Comparison of ENCODE assay signal across 18 mouse cellular contexts in the genomic region with DNA sequence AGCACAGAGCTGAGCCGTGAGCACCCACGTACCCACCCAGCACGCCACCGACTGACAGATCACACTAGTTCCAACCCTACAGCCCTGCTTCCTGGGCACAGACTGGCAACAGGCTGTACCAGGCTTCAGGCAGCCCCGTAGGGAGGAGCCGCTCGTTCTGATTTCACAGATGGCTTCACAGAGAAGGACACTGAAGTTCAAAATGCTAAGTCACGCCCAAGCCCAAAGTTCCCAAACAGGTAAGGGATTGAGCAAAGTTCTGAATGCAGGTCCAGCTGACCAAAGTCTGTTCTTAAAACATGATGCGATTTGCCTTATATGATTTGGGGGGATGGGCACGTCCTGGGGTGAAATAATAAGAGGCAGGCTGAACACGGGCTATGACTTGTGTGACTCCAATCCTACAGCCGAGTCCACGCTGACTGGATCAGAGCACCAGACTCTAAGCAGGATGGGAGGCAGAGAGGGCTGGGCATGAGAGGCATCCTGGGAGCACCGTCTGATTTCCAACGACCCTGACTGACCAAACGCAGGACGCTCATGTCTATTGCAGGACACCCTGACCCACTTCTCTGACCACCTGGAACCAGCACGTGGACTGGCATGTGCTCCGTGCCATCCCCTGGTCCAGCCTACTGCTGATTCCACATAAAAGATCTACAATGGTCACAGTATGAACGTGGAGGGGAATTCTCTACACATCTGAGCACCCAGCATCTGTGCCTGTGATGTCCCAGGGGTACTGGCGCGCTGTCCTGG. TPM values are rescaled to one million over a fixed set of nuclear protein-coding genes. Genes with fewer than 3 reads are reported as not detected.
A peak's percentile ranks its signal among the peaks of the same experiment; 100 is the strongest.
DNase-seq lines count a peak whose midpoint lies in the region; ATAC-seq and TF ChIP-seq lines count a peak whose summit lies in the region.
"Had no signal": no experiment of that assay in that cellular context is flagged by ENCODE, and none has a peak within 500 bp of the region (broad histone marks: within the 10 kb centered on the region; RNA-seq: fewer than 3 reads in every experiment).

No protein-coding gene starts in this region.

- peaks cover 12% of the 10 kb centered on the region for H3K36me3 ChIP-seq in thymus, adult 2 months (ENCODE audit: control insufficient read depth, insufficient read depth, low read length)
- peaks cover 62% of the 10 kb centered on the region for H3K36me3 ChIP-seq in hindbrain, embryonic 14.5 days (replicated peaks; ENCODE audit: control insufficient read depth, insufficient read depth)

- H3K9me3 ChIP-seq in hindbrain, embryonic 14.5 days (ENCODE audit: control insufficient read depth, low read length), result no peaks in the 10 kb centered on the region
- H3K9me3 ChIP-seq: forebrain, embryonic 15.5 days; heart, embryonic 10.5 days; limb, embryonic 13.5 days; liver, embryonic 15.5 days; midbrain, embryonic 12.5 days; neural tube, embryonic 13.5 days had no signal

- ATAC-seq in hindbrain, embryonic 14.5 days (ENCODE audit: low FRiP score), result no peak
- ATAC-seq: forebrain, embryonic 15.5 days had no signal

- no peak overlapping the region for H3K4me3 ChIP-seq in thymus, adult 2 months (ENCODE audit: control insufficient read depth, insufficient read depth, low read length)
- H3K4me3 ChIP-seq in hindbrain, embryonic 14.5 days (replicated peaks; ENCODE audit: low read length), result no peak overlapping the region
- H3K4me3 ChIP-seq: forebrain, embryonic 15.5 days; heart, embryonic 10.5 days; limb, embryonic 13.5 days; liver, embryonic 15.5 days; midbrain, embryonic 12.5 days; neural tube, embryonic 13.5 days had no signal

- DNase-seq in cerebellum, adult 9-10 months, result peak; percentile 58
- DNase-seq in cerebellum, adult 8-10 months, result no peak
- DNase-seq in thymus, adult 2 months, result no peak
- DNase-seq in thymus, postnatal 25 days, result no peak
- peak; percentile 91 for DNase-seq in kidney, adult 9 months
- DNase-seq in kidney, postnatal 36 days, result peak; percentile 80 to 86
- DNase-seq in spleen, adult 18-20 months, result no peak
- no peak for DNase-seq in hindbrain, embryonic 14.5 days (ENCODE audit: low spot score)
- DNase-seq: adrenal gland, postnatal 36 days; right cerebral cortex, postnatal 25 days; thymus, postnatal 14 days had no signal

- no peak overlapping the region for H3K9ac ChIP-seq in hindbrain, embryonic 14.5 days
- H3K9ac ChIP-seq: forebrain, embryonic 15.5 days; limb, embryonic 13.5 days; liver, embryonic 15.5 days; midbrain, embryonic 12.5 days; neural tube, embryonic 13.5 days had no signal

- no peak overlapping the region for H3K4me2 ChIP-seq in hindbrain, embryonic 14.5 days (replicated peaks)
- H3K4me2 ChIP-seq: forebrain, embryonic 15.5 days; limb, embryonic 13.5 days; liver, embryonic 15.5 days; midbrain, embryonic 12.5 days; neural tube, embryonic 13.5 days had no signal

- WGBS in thymus, adult 2 months, result 95% methylated on average over 22 of the region's 22 CpGs
- 95% methylated on average over 22 of the region's 22 CpGs for WGBS in hindbrain, embryonic 14.5 days

- 0 out of 2 replicates have a peak overlapping the region, but pooled peaks have one; percentile 5 for H3K27ac ChIP-seq in thymus, adult 2 months (ENCODE audit: control insufficient read depth, insufficient read depth, low read length)
- no peak overlapping the region for H3K27ac ChIP-seq in hindbrain, embryonic 14.5 days
- H3K27ac ChIP-seq: forebrain, embryonic 15.5 days; heart, embryonic 10.5 days; limb, embryonic 13.5 days; liver, embryonic 15.5 days; macrophage; midbrain, embryonic 12.5 days; neural tube, embryonic 13.5 days had no signal

- H3K4me1 ChIP-seq in thymus, adult 2 months (replicated peaks; ENCODE audit: control insufficient read depth, insufficient read depth, low read length), result peaks cover 20% of the 10 kb centered on the region
- peaks cover 6% of the 10 kb centered on the region for H3K4me1 ChIP-seq in hindbrain, embryonic 14.5 days (replicated peaks; ENCODE audit: control insufficient read depth, insufficient read depth, low read length)

- TF ChIP-seq POLR2A in thymus, adult 2 months (IDR thresholded peaks at IDR 0.05; ENCODE audit: control insufficient read depth, extremely low read depth, insufficient read depth, low read length, poor library complexity), result no peak

- TF ChIP-seq CTCF in thymus, adult 2 months (IDR thresholded peaks at IDR 0.05; ENCODE audit: borderline replicate concordance, control insufficient read depth, extremely low read depth, insufficient read depth, low read length, poor library complexity), result no peak

- H3K27me3 ChIP-seq in thymus, adult 2 months (ENCODE audit: control insufficient read depth, insufficient read depth, low read length), result no peaks in the 10 kb centered on the region
- no peaks in the 10 kb centered on the region for H3K27me3 ChIP-seq in hindbrain, embryonic 14.5 days (ENCODE audit: control insufficient read depth, insufficient read depth, low read length)
- H3K27me3 ChIP-seq: forebrain, embryonic 15.5 days; limb, embryonic 13.5 days; liver, embryonic 15.5 days; midbrain, embryonic 12.5 days; neural tube, embryonic 13.5 days had no signal

RNA-seq across cellular contexts. Expression of a gene that starts 7.2 kb away (rescaled TPM):
- 67.3 and 68.6 TPM in 2 replicates for polyA plus RNA-seq in thymus, adult 2 months (2012; rRNA removed)
- 31.2 and 39.0 TPM in 2 replicates for polyA plus RNA-seq in hindbrain, embryonic 14.5 days (2014; fragmentation: Nextera tagmentation; extraction: Ambion mirVana)

RNA-seq across cellular contexts. Expression of a gene that starts 8.5 kb away (rescaled TPM):
- polyA plus RNA-seq in thymus, adult 2 months (2012; rRNA removed), result 99.6 and 101 TPM in 2 replicates
- polyA plus RNA-seq in hindbrain, embryonic 14.5 days (2014; fragmentation: Nextera tagmentation; extraction: Ambion mirVana), result 11.1 and 12.5 TPM in 2 replicates

RNA-seq across cellular contexts. Expression of a gene that starts 29.5 kb away (rescaled TPM):
- polyA plus RNA-seq in thymus, adult 2 months (2012; rRNA removed), result 0.26 TPM in 1 of 2 replicates, not detected in the other
- polyA plus RNA-seq in hindbrain, embryonic 14.5 days (2014; fragmentation: Nextera tagmentation; extraction: Ambion mirVana), result 49.1 and 53.0 TPM in 2 replicates

RNA-seq across cellular contexts. Expression of a gene that starts 30.4 kb away (rescaled TPM):
- polyA plus RNA-seq in thymus, adult 2 months (2012; rRNA removed), result 95.0 and 98.5 TPM in 2 replicates
- polyA plus RNA-seq in hindbrain, embryonic 14.5 days (2014; fragmentation: Nextera tagmentation; extraction: Ambion mirVana), result 21.0 and 26.4 TPM in 2 replicates

Comparison
In these comparisons a context has a peak if more than half of its experiments do, and no peak if none do; other contexts are left out.
1. DNase-seq: peak in cerebellum, adult 9-10 months (single experiment), kidney, adult 9 months (single experiment) and kidney, postnatal 36 days (2 of 2); none in cerebellum, adult 8-10 months (single experiment), thymus, adult 2 months (single experiment), thymus, postnatal 25 days (single experiment), spleen, adult 18-20 months (0 of 2) and hindbrain, embryonic 14.5 days (single experiment).
2. RNA of a gene that starts 29.5 kb away (polyA plus RNA-seq): 49.1 to 53.0 TPM in hindbrain, embryonic 14.5 days; 0.26 TPM in thymus, adult 2 months; every median in the first group is over 10 times any median in the second.